Mouse (Mus musculus) right cerebral cortex, adult 2 months (tissue): ENCODE data around the gene Mef2b.
A peak's percentile ranks its signal among the peaks of the same experiment; 100 is the strongest.

Source experiments
- DNase-seq, 2 experiments: peaks; one replicate each; pipeline ENCODE4 v3.0.0; 2021 to 2022; ENCODE audit warnings: low spot score in 2 of 2

The Mef2b gene

GRCm38 (mm10) chr8:70134086-70134485, 5.4 kb upstream of the Mef2b start:
- no peak for DNase-seq

- no peak for DNase-seq
Measured at GRCm38 (mm10) chr8:70134931-70135330, 4.6 kb upstream of the Mef2b start.

DNA sequence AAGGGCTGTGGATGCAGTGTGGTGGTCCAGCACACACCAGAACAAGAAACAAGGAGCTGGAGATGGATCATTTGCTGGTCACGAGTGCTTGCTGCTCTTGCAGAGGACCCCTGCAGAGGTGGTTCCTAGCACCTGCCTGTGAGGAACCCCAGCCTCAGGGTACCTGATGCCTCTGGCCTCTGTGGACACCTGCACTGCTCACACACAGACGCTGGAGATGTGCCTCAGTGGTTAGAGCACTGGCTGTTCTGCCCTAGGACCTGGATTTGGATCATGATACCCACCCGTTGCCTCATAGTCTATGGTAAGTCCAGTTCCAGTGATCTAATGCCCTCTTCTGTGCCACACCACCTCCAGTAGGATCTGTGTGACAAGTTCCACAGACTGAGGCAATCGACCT, 2.9 kb upstream of the Mef2b start:
- no peak for DNase-seq

DNA sequence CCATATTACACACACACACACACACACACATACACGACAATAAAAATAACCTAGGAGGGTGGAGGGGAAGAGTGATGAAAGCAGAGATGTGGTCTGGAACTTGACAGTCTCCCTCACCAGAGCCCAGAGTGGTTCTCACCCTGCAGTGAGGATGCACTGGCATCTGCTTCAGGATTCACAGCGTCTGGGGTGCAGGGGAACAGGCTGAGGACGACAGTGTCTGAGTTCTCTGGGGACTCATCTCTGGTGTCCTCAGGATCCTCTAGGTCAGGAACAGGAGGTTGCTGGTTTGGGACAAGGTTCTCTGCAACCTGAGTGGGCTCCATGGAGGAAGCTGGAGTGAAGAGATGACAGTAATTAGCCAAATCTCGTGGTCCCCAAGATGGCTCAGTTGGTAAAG, 1.6 kb upstream of the Mef2b start:
- no peak for DNase-seq

GRCm38 (mm10) chr8:70139981-70140380, 470 bp downstream of the Mef2b start:
- no peak for DNase-seq

GRCm38 (mm10) chr8:70147678-70148607, 8.4 kb downstream of the Mef2b start:
- no peak for DNase-seq

DNA sequence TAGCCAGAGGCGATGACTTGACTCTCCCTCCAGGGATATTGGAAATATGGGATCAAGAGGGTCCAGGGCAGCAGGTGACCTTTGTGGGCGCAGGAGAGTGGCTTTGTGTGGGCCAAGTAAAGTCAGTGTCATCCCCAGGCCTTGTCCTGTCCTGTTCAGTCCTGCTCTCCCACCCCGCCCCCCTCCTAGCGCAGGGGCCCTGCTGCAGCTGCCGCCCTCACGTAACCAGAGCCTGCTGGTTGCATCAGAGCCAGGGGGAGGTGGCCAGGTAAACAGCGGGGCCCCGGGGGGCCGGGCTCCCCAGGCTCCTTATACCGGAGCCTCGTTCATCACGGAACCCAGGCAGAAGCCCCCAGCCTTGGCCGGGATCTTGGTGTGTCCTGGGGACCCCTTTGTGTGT, 10.6 kb downstream of the Mef2b start:
- DNase-seq, result no peak

DNA sequence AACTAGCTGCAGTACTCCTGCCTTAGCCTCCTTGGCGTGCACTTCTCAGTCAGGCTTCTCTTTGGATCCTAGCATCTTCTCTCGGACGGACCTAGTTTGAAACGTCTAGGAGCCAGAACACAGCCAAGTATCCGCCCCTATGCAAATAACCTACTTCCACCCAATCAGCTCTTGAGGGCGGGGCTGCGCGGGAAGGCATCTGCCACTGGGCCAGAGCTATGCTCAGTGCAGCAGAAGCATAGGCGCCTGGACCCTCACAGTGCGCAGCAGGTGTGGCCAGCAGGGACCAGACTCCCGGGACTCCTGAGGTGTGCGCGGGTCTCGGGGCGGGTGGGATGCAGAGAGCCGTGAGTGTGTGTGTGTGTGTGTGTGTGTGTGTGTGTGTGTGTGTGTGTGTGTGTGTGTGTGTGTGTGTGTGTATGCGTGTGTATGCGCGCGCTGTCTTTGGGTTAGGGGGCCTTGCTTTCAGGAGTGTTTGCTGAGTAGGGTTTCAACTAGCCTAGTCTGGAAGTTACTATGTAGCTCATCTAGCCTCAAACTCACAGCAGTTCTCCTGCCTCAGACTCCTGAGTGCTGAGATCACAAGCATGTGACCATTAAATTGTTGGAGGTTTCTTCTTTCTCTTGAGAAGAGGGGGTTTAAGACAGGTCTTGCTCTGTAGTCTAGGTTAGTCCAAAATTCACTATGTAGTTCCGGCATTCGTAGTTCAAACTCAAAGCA, 13.2 kb downstream of the Mef2b start:
- peak; percentile 39 to 49 for DNase-seq

GRCm38 (mm10) chr8:70157240-70157800, 17.8 kb downstream of the Mef2b start:
- DNase-seq, result no peak

- peak; percentile 46 to 65 for DNase-seq
Measured at GRCm38 (mm10) chr8:70158069-70158853, 18.8 kb downstream of the Mef2b start.

DNA sequence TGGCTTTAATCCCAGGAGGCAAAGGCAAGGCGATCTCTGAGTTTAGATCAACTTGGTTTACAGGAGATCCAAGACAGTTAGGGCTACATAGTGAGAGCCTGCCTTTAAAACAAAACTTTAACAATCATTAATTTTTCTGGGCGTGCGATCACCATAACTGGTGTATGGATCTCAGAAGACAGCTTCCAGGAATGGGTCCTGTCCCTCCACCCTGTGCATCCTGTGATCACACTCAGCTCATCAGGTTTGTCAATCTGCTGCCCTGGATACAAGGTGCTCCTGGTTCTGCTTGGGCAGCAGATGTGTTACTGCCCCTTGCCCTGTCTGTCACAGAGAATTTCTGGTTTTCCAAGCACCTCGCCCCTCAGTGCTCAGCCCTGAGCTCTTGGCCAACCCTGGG, 19.7 kb downstream of the Mef2b start:
- DNase-seq, result no peak

DNA sequence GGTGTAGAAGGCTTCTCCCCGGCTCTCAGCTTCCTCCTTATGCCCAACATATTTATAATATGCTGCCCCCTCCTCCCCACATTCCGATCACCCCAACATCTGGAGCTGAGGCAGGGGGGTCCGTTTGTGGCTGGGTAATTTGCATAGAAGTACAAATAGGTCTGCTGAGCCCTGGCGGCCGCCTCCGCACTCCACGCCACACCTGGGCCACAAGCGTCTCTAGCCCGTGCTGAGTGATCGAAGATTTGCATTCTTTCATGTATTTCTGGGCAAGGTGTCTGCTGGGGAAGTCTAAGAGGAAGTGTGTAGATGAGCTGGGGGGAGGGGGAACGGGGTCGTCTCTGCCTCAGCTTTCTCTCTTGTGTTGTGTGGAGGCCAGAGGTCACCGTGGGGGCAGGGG, 20.5 kb downstream of the Mef2b start:
- no peak for DNase-seq

- DNase-seq, result no peak
Measured at GRCm38 (mm10) chr8:70163316-70163715, 23.8 kb downstream of the Mef2b start.

DNA sequence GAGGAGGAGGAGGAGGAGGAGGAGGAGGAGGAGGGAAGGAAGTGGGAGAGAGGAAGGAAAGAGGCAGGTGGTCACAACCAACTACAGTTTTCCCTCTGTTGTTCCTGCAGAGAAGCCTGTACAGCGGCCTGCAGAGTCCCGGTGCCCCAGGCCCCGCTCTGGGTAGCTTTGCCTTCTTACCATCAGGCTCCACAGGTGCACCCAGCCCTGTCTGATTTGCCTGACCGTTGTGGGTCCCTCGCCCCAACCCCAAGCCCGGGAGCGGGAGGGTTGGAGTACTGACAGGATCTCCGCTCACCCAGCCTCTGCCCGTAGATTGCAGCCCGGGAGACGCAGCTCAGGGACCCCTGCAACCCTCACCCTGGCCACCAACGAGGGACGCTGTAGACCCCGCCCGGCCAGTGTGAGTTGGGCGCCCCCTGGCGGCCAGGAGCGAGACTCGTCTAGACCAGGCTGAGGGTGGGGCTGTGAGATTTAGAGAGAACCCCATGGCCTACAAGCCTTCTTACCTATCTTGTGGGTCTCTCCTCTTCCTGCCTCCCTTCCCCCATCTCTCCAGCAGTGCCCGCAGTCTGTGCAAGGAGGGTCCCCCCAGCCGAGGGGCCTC, 27.1 kb downstream of the Mef2b start:
- DNase-seq, result peak; percentile 33 to 48

DNA sequence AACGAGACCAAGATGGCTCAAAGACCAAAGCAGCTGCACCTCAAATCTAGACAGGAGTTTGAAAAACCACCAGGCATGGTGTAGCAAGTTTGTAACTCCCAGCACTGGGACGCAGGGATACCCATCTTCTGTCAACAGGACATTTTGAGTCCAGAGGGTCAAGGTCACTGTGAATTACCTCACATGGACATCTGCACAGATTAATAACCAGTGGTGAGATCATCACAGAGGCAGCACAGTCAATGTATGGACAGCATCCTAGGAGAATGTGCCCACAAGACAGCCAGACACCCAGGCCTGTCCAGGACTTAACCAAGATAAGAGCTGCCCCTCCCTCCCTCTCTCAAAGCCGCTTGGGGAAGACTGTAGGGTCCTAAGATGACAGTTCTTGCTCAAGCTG, 30.6 kb downstream of the Mef2b start:
- DNase-seq, result no peak

- DNase-seq, result no peak
Measured at GRCm38 (mm10) chr8:70170748-70171147, 31.2 kb downstream of the Mef2b start.

GRCm38 (mm10) chr8:70171240-70171639, 31.7 kb downstream of the Mef2b start:
- no peak for DNase-seq

GRCm38 (mm10) chr8:70172043-70172681, 32.7 kb downstream of the Mef2b start, which contains the start of gene Tmem161a:
TSS of gene Tmem161a (plus strand) at chr8:70172356.
- DNase-seq, result peak; percentile 94 to 95

- DNase-seq, result no peak
Measured at GRCm38 (mm10) chr8:70173320-70173719, 33.8 kb downstream of the Mef2b start.

DNA sequence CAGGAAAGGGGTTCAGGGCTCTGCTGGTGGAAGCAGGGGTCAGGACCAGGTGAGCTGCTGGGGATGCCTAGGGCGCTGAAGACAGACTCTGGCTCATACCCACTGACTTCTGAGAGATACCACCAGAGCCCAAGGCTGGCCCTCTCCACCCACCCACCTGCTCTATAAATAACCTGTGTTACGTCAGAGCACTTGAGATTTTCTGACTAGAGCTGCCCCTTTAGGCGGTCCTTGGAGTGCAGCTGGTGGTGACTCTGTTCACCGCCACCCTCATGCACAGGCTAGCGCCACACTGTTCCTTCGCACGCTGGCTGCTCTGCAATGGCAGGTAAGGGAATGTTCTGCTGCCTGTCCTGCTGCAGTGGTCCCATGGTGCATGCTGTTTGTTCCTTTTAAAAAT, 34.6 kb downstream of the Mef2b start:
- no peak for DNase-seq

DNA sequence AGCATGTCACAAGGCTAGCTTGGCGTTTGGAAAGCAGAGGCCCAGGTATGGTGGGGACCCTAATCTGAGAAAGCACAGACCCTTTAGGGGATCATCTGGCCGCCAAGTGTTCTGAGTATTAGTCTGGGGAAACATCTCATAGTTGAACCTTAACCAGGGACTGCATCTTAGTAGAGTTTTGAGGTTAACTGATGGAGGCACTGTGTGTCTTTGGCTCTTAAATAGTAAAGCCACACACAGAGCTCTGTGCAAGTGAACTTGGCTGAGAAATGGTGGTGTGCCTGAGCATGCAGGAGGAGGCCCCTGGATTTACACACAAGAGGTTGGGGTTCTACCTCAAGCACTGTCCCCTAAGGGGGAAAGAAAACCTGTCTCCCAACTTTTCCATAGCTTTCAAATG, 38.7 kb downstream of the Mef2b start:
- no peak for DNase-seq
